Mouse (Mus musculus): Measurements from ENCODE around the gene Eno1. TPM values are rescaled to one million over a fixed set of nuclear protein-coding genes. Genes with fewer than 3 reads are reported as not detected.

Gene Eno1
- polyA plus RNA-seq, 1 experiment from 2014 or later, result 1,577 TPM

DNA sequence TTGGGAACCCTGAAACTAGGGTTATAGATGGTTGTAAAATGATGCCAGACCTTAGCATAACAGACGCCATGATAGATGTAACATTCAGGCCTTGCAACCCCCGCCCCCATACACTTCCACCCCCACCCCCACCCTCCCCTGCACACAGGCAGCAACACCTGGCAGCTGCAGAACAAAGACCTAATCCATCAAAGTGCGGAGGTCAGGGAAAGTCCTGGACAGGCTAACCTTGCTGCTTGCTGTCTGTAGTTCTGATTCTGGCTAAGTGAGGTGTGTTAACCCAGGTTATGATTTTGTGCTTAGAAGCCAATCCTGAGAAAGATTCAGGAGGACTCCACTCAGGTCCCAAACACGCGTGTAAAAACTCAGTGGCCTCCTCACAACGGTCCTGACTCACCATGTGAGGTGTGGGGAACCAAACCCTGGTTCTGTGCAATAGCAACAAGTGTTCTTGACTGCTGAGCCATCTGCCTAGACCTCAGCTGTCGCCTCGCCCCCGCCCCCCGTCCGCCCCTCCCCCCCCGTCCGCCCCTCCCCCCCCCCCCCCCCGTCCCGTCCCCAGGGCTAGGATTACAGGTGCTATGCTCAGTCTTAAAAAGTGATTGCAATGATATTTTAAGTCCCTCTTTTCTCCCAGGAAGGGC lies 6.7 kb upstream of the Eno1 start:
- WGBS, result 39% methylated on average over 6 of the region's 15 CpGs
- no peak for ATAC-seq (ENCODE audit: insufficient number of reproducible peaks, insufficient read depth, low FRiP score, low TSS enrichment)
- Histone ChIP-seq H3K4me1 (peaks cover 27% of the 10 kb centered on the region), H3K27ac (0 out of 2 replicates have a peak overlapping the region, but pooled peaks have one; percentile 41), H3K27me3 (no peaks in the 10 kb centered on the region), H3K9ac (no peak overlapping the region), H3K4me3 (no peak overlapping the region), H3K9me3 (no peaks in the 10 kb centered on the region), H3K4me2 (replicated peaks) (no peak overlapping the region), H3K36me3 (no peaks in the 10 kb centered on the region)

DNA sequence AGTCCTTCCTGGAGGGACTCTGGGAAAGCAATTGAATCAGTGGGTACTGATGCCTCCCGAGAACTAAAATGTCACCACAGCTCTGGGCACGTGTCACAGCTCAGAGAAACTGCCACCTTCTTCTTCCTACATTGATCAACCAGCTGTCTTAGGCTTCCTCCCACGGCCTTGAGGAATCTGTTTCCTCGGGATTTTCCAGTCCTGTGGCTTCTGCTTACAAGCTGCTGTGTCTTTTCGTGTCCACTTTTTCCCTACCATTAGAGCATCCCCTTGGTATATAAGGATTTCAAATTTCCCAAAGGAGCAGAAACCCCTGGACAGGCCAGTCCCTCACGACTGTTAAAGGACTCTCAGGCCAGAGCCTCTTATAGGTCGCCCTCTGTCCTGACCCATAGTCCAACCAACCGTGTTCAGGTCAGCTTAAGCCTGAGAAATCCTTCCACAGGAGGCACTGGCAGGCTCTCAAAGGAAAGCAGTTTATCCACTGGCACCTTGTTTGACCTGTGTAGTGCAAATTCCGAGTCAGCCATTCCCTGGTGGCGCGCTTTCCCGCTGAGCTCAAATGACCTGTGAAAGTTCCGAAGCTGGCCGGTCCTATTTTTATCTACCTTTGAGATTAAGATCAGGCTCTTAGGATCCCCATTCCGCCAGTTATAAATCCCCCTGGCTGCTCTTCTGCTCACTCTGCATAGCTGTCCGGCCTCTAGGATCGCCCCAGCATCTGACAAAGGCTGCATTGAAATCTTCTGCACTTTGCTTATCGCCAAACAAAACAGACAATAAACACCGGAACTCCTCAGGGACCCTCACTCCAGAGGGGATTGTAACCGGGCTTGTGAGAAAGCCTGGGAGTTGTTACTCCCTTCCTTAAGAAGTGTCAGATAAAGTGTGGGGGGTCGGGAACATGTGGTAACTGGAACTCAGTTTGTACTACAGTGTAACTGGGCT lies 5.8 kb upstream of the Eno1 start:
- no peaks in the 10 kb centered on the region for H3K27me3 ChIP-seq
- H3K36me3 ChIP-seq, result no peaks in the 10 kb centered on the region
- no peaks in the 10 kb centered on the region for H3K9me3 ChIP-seq
- no peak overlapping the region for H3K4me2 ChIP-seq (replicated peaks)
- no peak overlapping the region for H3K9ac ChIP-seq
- peaks cover 24% of the 10 kb centered on the region for H3K4me1 ChIP-seq
- H3K27ac ChIP-seq, result peak overlapping the region; percentile 41; the same call in 1 of the 2 replicates
- ATAC-seq (ENCODE audit: insufficient number of reproducible peaks, insufficient read depth, low FRiP score, low TSS enrichment), result no peak
- WGBS, result 9% methylated on average over 21 of the region's 21 CpGs
- no peak overlapping the region for H3K4me3 ChIP-seq

DNA sequence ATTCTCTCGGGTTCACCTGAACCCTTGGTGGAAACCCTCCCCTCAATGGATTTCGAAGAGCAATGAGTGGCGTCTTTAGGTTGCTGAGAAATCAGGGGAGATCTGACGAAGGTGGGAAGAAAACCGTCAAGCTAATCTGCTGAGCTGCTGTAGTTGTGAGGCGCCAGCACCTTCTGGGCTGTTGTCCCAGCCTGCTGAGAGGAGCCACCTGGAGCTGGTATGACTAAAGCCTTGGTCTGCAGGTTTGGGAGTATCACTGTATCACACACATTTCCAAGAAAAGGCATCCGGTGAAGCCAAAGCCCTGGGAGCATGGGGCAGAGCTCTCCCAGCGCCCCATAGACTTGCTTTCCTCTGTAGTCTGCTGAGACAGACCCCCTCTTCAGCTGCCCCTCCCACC lies 4.7 kb upstream of the Eno1 start:
- Histone ChIP-seq H3K4me3 (no peak overlapping the region), H3K36me3 (no peaks in the 10 kb centered on the region), H3K9me3 (no peaks in the 10 kb centered on the region), H3K27ac (no peak overlapping the region), H3K4me2 (replicated peaks) (no peak overlapping the region), H3K27me3 (no peaks in the 10 kb centered on the region), H3K4me1 (peaks cover 24% of the 10 kb centered on the region), H3K9ac (no peak overlapping the region)
- ATAC-seq (ENCODE audit: insufficient number of reproducible peaks, insufficient read depth, low FRiP score, low TSS enrichment), result no peak
- WGBS, result 51% methylated on average over 8 of the region's 8 CpGs

DNA sequence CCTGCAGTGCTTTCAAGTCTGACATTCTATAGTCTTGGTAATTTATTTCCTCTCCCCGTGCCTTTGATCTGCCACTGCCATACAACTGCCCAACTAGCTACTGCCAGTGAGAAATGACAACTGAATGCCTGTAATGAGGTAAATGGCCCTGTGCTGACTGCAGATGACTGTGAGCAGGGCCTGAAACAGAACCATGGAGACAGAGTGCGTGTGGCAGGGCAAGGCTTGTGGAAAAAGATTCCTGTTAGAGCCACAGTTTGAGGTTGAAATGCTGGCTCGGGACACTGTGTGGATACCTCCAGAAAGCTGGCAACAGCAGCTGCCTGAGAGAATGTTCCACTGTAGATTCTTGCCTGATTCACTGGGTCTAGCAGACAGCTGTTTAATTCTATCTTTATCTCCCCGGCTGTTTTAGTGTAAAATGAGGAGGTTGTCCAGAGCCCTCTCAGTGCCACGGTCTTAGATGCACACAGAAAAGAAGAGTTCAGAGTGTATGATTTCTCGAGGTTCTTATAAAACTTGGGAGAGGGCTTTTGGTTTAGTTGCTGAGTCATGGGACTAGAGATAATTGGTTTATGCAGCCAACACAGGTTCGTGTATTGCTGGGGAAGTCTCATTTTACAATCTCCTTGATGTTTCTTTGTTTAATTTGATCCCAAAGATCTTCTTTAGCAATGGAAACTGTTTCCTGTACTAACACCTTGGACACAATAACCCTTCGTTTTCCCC lies 1.8 kb upstream of the Eno1 start:
- H3K27me3 ChIP-seq, result no peaks in the 10 kb centered on the region
- H3K27ac ChIP-seq, result peak overlapping the region; percentile 47
- H3K4me3 ChIP-seq, result no peak overlapping the region
- no peak for ATAC-seq (ENCODE audit: insufficient number of reproducible peaks, insufficient read depth, low FRiP score, low TSS enrichment)
- H3K9ac ChIP-seq, result no peak overlapping the region
- peaks cover 30% of the 10 kb centered on the region for H3K4me1 ChIP-seq
- no peak overlapping the region for H3K4me2 ChIP-seq (replicated peaks)
- H3K9me3 ChIP-seq, result no peaks in the 10 kb centered on the region
- H3K36me3 ChIP-seq, result no peaks in the 10 kb centered on the region
- WGBS, result 42% methylated on average over 8 of the region's 8 CpGs

DNA sequence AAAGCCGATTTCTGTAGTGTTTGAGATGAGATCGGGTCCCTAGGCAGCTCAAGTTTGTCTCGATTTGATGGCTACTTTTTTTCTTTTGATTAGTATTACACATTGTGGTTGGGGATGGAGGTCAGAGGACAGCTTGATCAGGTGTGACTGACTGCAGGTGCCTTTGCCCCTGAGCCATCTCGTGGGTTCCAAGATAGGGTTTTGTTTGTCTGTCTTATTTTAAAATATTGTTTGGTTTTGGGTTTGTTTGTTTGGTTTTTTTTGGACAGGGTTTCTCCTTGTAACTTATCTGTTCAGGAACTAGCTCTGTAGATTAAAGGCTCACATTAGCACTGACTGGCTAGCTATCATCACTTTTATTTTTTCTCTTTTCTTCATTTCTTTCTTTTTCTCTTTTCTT lies 936 bp upstream of the Eno1 start:
- no peaks in the 10 kb centered on the region for H3K27me3 ChIP-seq
- 76% methylated on average over 4 of the region's 4 CpGs for WGBS
- peaks cover 3% of the 10 kb centered on the region; the same call in 1 of the 2 replicates for H3K36me3 ChIP-seq
- H3K9ac ChIP-seq, result no peak overlapping the region
- peaks cover 28% of the 10 kb centered on the region for H3K4me1 ChIP-seq
- H3K27ac ChIP-seq, result peak overlapping the region; percentile 47
- H3K9me3 ChIP-seq, result no peaks in the 10 kb centered on the region
- ATAC-seq (ENCODE audit: insufficient number of reproducible peaks, insufficient read depth, low FRiP score, low TSS enrichment), result no peak
- no peak overlapping the region for H3K4me2 ChIP-seq (replicated peaks)
- no peak overlapping the region for H3K4me3 ChIP-seq

DNA sequence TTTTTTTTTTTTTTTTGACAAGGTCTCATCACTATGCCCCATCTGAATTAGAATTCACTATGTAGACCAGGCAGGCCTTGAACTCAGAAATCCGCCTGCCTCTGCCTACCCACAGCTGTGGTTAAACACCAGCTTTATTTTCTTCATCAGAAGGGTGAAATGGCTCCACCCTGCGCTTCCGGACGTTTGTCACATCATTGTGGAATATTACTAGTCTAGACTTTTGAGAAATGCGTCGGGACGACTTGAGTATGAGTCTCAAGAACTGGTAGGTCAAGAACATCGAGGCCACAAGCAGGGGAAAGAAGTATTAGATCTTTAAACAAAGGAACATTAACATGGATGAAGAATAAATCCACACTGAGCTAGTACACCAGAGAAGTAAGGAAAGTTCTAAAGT lies 490 bp upstream of the Eno1 start:
- peaks cover 8% of the 10 kb centered on the region for H3K36me3 ChIP-seq
- H3K9me3 ChIP-seq, result no peaks in the 10 kb centered on the region
- peaks cover 24% of the 10 kb centered on the region for H3K4me1 ChIP-seq
- 83% methylated on average over 8 of the region's 8 CpGs for WGBS
- H3K27me3 ChIP-seq, result no peaks in the 10 kb centered on the region
- peak overlapping the region; percentile 99 for H3K27ac ChIP-seq
- peak overlapping the region; percentile 77; the same call in 1 of the 2 replicates for H3K9ac ChIP-seq
- no peak for ATAC-seq (ENCODE audit: insufficient number of reproducible peaks, insufficient read depth, low FRiP score, low TSS enrichment)
- H3K4me2 ChIP-seq (replicated peaks), result peak overlapping the region; percentile 54
- peak overlapping the region; percentile 91 for H3K4me3 ChIP-seq

DNA sequence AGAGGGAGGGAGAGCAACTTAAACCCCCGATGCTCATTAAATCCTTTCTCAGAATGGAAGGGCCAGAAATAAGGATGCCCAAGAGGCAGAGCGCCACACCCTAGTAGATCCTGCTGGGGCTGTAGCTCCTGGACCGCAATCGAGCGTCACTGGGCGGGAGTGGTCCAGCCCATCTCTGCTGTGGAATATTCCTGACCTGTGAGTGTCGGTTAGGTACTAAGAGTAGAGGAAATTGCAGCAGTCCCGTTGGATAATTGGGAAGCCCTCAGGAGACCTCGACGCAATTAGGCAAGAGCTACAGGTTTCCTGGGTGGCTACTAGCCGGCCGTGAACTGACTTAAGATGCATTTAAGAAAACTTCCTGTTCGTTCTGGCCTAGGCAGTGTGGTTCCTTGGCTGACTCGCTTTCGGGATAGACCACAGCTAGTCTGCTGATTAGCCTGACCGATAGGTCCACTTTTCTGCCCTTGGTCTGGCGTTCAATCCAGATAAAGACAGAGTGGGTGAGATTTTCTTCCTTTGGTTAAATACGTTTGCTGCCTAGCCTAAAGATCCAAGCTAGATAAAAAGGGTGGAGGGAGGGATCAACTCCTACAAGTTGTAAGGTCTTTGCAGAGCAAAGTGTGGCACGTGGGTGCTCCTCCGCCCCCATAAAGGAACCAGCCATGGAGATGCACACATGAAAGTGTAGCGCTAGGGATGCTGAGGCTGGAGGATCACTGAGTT lies 1.3 kb downstream of the Eno1 start:
- Histone ChIP-seq H3K36me3 (peaks cover 25% of the 10 kb centered on the region), H3K9me3 (no peaks in the 10 kb centered on the region), H3K4me3 (peak overlapping the region; percentile 91), H3K27ac (peak overlapping the region; percentile 99), H3K27me3 (no peaks in the 10 kb centered on the region), H3K9ac (peak overlapping the region; percentile 84), H3K4me1 (peaks cover 27% of the 10 kb centered on the region), H3K4me2 (replicated peaks) (peak overlapping the region; percentile 79)
- 1% methylated on average over 21 of the region's 21 CpGs for WGBS
- ATAC-seq (ENCODE audit: insufficient number of reproducible peaks, insufficient read depth, low FRiP score, low TSS enrichment), result no peak

DNA sequence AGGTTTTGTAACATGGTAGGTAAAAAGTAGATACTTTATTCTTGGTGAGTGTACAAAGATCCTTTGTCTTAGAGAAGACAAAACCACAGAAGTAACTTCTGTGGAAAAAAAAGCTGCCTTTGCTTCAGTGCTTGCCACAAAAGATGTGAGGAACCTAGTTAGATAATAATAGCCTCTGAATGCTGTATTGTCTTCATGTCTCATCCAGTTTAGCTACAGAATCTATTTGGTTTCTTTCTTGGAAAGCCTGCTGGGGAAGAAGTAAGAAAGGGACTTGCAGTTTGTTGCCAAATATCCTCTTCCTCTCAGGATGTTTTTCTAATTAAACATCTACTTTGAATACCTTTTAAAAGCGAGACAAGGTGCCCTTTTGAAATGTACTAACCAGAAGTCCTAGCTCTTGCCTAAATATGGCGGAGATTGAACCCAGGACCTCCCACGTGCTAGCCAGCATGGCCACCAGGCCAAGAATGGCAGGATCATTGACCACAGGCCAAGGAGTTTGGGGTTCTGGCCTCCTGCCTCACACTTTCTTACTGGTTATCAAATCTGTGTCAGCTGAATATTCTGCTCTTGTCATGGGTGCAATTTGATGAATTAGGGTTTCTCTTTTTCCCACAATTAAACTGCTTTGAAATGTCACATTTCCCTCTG lies 2.0 kb downstream of the Eno1 start:
- Histone ChIP-seq H3K9me3 (no peaks in the 10 kb centered on the region), H3K27ac (peak overlapping the region; percentile 99), H3K4me3 (peak overlapping the region; percentile 91), H3K36me3 (peaks cover 33% of the 10 kb centered on the region), H3K4me1 (peaks cover 27% of the 10 kb centered on the region), H3K27me3 (no peaks in the 10 kb centered on the region), H3K4me2 (replicated peaks) (peak overlapping the region; percentile 79), H3K9ac (peak overlapping the region; percentile 84)
- WGBS, result 1% methylated on average over 3 of the region's 3 CpGs
- no peak for ATAC-seq (ENCODE audit: insufficient number of reproducible peaks, insufficient read depth, low FRiP score, low TSS enrichment)

DNA sequence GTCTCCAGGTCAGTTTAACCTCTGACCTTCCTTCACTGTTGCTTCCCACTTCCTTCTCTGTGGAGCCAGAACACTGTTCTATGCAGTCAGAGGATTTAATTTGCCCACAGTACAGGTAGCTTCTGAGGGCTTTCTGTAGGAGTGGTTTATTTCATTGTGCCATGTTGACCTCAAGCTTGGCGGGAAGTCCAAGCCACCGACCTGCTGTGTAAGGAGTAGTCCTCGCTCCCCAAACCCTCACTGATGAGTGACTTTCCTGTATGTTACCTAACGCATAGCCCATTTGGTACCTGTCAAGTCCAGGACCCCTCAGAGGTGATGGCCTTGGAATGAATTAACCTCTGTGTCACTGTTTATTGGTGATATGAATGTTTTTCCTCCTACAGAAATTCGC lies 2.6 kb downstream of the Eno1 start:
- Histone ChIP-seq H3K4me2 (replicated peaks) (peak overlapping the region; percentile 79), H3K36me3 (peaks cover 38% of the 10 kb centered on the region), H3K4me3 (peak overlapping the region; percentile 91), H3K27ac (peak overlapping the region; percentile 76; the same call in 1 of the 2 replicates), H3K4me1 (peaks cover 27% of the 10 kb centered on the region), H3K9me3 (no peaks in the 10 kb centered on the region), H3K9ac (peak overlapping the region; percentile 84; the same call in 1 of the 2 replicates), H3K27me3 (no peaks in the 10 kb centered on the region)
- WGBS, result 17% methylated on average over 5 of the region's 5 CpGs
- no peak for ATAC-seq (ENCODE audit: insufficient number of reproducible peaks, insufficient read depth, low FRiP score, low TSS enrichment)

DNA sequence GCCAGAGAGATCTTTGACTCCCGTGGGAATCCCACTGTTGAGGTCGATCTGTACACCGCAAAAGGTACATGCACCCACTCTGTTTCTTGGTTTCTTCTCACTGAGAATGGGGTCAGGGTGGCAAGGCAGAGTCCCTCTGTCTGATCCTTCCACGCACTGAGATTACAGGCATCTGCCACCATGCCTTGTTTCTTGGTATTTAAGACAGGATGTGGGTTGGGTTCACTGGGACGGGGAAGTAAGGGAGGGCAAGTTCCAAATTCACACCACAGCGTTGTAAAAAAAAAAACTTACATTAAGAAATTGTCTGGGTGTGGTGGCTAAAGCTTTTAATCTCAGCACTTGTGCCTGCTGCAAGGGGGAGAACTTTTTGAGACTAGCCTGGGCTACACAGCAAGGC lies 3.0 kb downstream of the Eno1 start:
- WGBS, result 33% methylated on average over 6 of the region's 6 CpGs
- no peaks in the 10 kb centered on the region for H3K9me3 ChIP-seq
- H3K4me2 ChIP-seq (replicated peaks), result peak overlapping the region; percentile 79
- H3K27ac ChIP-seq, result peak overlapping the region; percentile 76
- no peaks in the 10 kb centered on the region for H3K27me3 ChIP-seq
- H3K9ac ChIP-seq, result 0 out of 2 replicates have a peak overlapping the region, but pooled peaks have one; percentile 84
- peaks cover 27% of the 10 kb centered on the region for H3K4me1 ChIP-seq
- no peak for ATAC-seq (ENCODE audit: insufficient number of reproducible peaks, insufficient read depth, low FRiP score, low TSS enrichment)
- H3K4me3 ChIP-seq, result peak overlapping the region; percentile 91
- H3K36me3 ChIP-seq, result peaks cover 43% of the 10 kb centered on the region

All from embryonic facial prominence, embryonic 12.5 days (tissue).